Comparison of ENCODE assay signal across 25 mouse cellular contexts in the genomic region with DNA sequence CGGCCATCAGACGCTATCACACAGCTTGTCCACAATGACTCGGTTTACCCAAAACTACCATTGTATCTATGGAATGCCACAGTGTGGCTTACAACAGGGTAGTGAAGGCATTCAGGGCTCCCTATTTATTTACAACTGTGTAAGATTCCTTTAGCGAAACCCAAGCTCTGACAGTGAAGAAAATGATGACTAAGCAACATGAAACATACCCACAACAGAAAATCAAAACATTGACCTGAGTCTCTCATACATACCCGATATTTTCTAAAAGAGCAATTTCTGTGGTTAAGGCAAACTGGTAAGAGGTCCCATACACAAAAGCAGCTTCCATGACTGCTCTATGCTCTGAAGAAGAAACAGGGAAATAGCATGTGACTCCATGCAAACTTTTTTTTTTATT. TPM values are rescaled to one million over a fixed set of nuclear protein-coding genes. Genes with fewer than 3 reads are reported as not detected.
"Had no signal": no experiment of that assay in that cellular context is flagged by ENCODE, and none has a peak within 500 bp of the region (broad histone marks: within the 10 kb centered on the region; RNA-seq: fewer than 3 reads in every experiment).

No protein-coding gene starts in this region.

- DNase-seq: cerebellum, adult 9-10 months; cerebellum, adult 9-11 months; cerebellum, postnatal 10 days; cerebellum, postnatal 14 days; cerebellum, postnatal 25 days; cerebellum, postnatal 36 days; embryo, embryonic 11 days; forebrain, postnatal 0 days; gastrocnemius, adult 2 months; gastrocnemius, postnatal 10 days; gastrocnemius, postnatal 14 days; gastrocnemius, postnatal 25 days; gastrocnemius, postnatal 36 days; heart, adult 11 months; heart, adult 18-20 months; heart, adult 2 months had no signal

- H3K27ac ChIP-seq: embryonic facial prominence, embryonic 10.5 days; embryonic facial prominence, embryonic 12.5 days; embryonic facial prominence, embryonic 13.5 days; embryonic facial prominence, embryonic 15.5 days; forebrain, embryonic 10.5 days; forebrain, embryonic 12.5 days; forebrain, embryonic 13.5 days; forebrain, embryonic 15.5 days; gastrocnemius, adult 2 months; heart, adult 2 months had no signal

- H3K4me3 ChIP-seq: embryonic facial prominence, embryonic 10.5 days; embryonic facial prominence, embryonic 12.5 days; embryonic facial prominence, embryonic 13.5 days; embryonic facial prominence, embryonic 15.5 days; erythroblast, embryonic 14.5 days; forebrain, embryonic 10.5 days; forebrain, embryonic 12.5 days; forebrain, embryonic 13.5 days; forebrain, embryonic 15.5 days; gastrocnemius, adult 2 months; heart, adult 2 months had no signal

- H3K9ac ChIP-seq: embryonic facial prominence, embryonic 12.5 days; embryonic facial prominence, embryonic 13.5 days; embryonic facial prominence, embryonic 15.5 days; forebrain, embryonic 12.5 days; forebrain, embryonic 13.5 days; forebrain, embryonic 15.5 days; forebrain, postnatal 0 days had no signal

- H3K27me3 ChIP-seq: embryonic facial prominence, embryonic 12.5 days; embryonic facial prominence, embryonic 13.5 days; embryonic facial prominence, embryonic 15.5 days; forebrain, embryonic 12.5 days; forebrain, embryonic 13.5 days; forebrain, embryonic 15.5 days had no signal

- H3K4me2 ChIP-seq: embryonic facial prominence, embryonic 12.5 days; embryonic facial prominence, embryonic 13.5 days; embryonic facial prominence, embryonic 15.5 days; forebrain, embryonic 12.5 days; forebrain, embryonic 13.5 days; forebrain, embryonic 15.5 days had no signal

- H3K36me3 ChIP-seq: embryonic facial prominence, embryonic 10.5 days; embryonic facial prominence, embryonic 12.5 days; embryonic facial prominence, embryonic 13.5 days; embryonic facial prominence, embryonic 15.5 days; forebrain, embryonic 10.5 days; forebrain, embryonic 12.5 days; forebrain, embryonic 15.5 days had no signal

- H3K9me3 ChIP-seq: embryonic facial prominence, embryonic 10.5 days; embryonic facial prominence, embryonic 12.5 days; embryonic facial prominence, embryonic 13.5 days; embryonic facial prominence, embryonic 15.5 days; forebrain, embryonic 10.5 days; forebrain, embryonic 12.5 days; forebrain, embryonic 13.5 days; forebrain, embryonic 15.5 days had no signal

- H3K4me1 ChIP-seq: embryonic facial prominence, embryonic 10.5 days; embryonic facial prominence, embryonic 15.5 days; forebrain, embryonic 12.5 days; forebrain, embryonic 13.5 days; forebrain, embryonic 15.5 days had no signal

RNA-seq across cellular contexts. Expression of gene Gpr137c, which starts 47.3 kb away (rescaled TPM):
- polyA plus RNA-seq: erythroblast, embryonic 14.5 days had no signal

RNA-seq across cellular contexts. Expression of gene Txndc16, which starts 47.9 kb away (rescaled TPM):
- polyA plus RNA-seq: erythroblast, embryonic 14.5 days had no signal
